Mouse (Mus musculus) telencephalon, adult 2 months (tissue): ENCODE data around the gene C87436.

Experiments
- DNase-seq: peaks from one replicate; pipeline ENCODE4 v3.0.0-alpha.2; 2011; ENCODE audit warnings: low read depth, low spot score

Gene C87436

GRCm38 (mm10) chr6:86426358-86426757 lies 11.8 kb upstream of the C87436 start, which contains the start of gene Gm44790:
Gene Gm44790, plus strand, starts transcription at chr6:86426658.
- DNase-seq: no peak

GRCm38 (mm10) chr6:86431531-86431930 lies 6.6 kb upstream of the C87436 start:
- no peak for DNase-seq

- no peak for DNase-seq
These were observed 4.5 kb upstream of the C87436 start for GRCm38 (mm10) chr6:86433696-86434095.

- DNase-seq: peak; percentile 22
These were observed 463 bp upstream of the C87436 start for GRCm38 (mm10) chr6:86437711-86438110.

GRCm38 (mm10) chr6:86439119-86439496 lies 934 bp downstream of the C87436 start:
- no peak for DNase-seq

GRCm38 (mm10) chr6:86439531-86439930 lies 1.4 kb downstream of the C87436 start:
- DNase-seq: no peak

DNA sequence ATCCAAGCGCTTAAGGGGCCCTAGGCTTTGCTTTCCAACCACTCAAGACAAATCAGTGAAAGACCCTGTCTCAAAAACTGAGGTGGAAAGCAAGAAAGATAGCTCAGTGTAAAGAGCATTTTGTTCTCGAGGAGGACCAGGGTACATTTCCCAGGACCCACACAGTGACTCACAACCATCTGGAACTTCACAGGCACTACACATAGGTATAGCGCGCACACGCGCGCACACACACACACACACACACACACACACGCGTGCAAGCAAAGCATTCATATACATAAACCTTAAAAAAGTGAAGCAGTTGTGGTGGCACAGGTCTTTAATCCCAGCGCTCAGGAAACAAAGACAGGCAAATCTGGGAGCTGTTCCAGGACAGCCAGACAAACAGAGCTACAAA lies 3.4 kb downstream of the C87436 start:
- DNase-seq: no peak

DNA sequence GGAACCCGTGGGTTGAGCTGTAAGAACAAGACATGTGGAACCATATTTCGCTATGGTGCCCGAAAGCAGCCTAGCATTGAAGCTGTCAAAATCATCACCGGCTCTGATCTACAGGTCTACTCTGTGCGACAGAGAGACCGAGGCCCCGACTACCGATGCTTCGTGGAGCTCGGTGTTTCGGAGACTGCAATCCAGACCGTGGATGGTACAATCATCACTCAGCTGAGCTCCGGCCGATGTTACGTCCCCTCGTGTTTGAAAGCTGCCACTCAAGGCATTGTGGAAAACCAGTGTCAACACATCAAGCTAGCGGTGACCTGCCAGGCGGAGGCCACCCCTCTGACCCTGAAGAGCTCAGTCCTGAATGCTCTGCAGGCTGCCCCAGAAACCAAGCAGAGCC lies 7.4 kb downstream of the C87436 start:
- no peak for DNase-seq

DNA sequence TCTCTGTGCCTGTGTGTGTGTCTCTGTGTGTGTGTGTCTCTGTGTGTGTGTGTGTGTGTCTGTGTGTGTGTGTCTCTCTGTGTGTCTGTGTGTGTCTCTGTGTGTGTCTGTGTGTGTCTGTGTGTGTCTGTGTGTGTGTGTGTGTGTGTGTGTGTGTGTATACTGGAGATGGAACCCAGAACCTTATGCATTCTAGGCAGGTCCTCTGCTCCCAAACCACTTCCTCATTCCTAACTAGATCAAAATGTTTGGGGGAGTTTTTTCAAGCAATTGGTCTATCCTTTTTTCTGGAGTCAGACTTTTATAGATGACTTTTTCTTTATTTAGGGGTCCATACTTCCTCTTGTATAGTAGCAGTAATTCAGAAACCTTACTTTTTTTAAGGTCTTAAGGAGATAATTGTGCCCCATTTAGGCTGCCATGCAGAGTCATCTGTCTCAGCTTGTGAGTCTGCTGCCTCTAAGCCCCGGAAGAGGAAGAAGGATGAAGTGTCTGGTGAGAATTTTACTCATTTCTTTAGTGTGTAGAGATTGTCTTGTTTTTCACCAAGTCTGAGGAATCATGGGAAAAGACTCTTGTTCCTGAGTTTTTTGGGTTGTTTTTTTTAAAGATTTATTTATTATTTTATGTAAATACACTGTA lies 8.9 kb downstream of the C87436 start:
- no peak for DNase-seq

DNA sequence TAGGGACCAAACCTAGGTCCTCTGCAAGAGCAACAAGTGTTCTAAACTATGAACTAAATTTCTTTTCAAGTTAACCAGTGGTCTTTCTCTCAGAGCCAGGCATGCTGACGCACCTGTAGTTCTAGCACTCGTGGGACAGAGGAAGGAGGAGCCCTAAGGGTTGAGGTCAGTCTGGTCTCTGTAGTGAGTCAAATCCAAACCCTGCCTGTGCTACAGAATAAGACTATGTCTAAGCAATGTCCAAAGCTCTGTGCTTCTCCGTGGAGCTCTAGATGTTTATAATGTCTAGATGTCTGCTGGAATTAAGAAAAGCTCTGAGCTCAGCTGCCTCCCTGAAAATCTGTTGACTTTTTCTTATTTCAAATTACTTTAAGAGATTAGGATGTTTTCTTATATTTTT lies 18.6 kb downstream of the C87436 start:
- no peak for DNase-seq

GRCm38 (mm10) chr6:86463079-86463478 lies 24.9 kb downstream of the C87436 start:
- DNase-seq: no peak

DNA sequence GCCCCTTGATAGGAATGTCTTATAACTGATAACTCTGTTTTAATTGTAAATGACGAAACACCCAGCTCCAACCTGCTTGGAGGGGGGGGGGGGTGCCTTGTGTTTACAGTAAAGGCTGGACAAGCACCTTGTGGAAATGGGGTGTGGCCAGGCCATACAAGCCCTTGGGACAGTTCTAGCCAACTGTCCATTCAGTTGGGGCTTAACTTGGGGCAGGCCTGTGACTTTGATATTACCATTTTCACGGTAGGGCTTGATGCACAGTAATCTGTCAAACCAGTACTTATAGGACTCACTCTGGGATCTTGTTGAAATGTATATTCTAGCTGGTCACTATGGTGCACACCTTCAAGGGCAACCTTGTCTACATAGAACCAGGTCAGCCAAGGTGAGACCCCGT lies 33.1 kb downstream of the C87436 start:
- no peak for DNase-seq

DNA sequence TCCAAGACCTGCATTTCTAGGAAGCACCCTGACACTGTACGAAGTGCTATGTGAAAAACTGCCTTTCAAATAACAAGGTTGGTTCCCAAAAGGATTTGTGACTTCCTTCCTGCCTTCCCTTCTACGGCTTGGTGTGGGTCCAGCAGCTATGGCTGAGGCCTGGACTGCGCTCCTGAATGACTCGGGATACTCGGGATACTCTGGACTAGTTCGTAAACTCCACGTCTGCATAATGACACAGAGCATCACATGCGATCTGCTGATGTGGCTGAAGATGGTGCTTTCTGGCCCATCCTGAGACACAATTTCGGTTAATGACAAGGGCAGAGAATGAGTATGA lies 33.6 kb downstream of the C87436 start:
- DNase-seq: no peak

DNA sequence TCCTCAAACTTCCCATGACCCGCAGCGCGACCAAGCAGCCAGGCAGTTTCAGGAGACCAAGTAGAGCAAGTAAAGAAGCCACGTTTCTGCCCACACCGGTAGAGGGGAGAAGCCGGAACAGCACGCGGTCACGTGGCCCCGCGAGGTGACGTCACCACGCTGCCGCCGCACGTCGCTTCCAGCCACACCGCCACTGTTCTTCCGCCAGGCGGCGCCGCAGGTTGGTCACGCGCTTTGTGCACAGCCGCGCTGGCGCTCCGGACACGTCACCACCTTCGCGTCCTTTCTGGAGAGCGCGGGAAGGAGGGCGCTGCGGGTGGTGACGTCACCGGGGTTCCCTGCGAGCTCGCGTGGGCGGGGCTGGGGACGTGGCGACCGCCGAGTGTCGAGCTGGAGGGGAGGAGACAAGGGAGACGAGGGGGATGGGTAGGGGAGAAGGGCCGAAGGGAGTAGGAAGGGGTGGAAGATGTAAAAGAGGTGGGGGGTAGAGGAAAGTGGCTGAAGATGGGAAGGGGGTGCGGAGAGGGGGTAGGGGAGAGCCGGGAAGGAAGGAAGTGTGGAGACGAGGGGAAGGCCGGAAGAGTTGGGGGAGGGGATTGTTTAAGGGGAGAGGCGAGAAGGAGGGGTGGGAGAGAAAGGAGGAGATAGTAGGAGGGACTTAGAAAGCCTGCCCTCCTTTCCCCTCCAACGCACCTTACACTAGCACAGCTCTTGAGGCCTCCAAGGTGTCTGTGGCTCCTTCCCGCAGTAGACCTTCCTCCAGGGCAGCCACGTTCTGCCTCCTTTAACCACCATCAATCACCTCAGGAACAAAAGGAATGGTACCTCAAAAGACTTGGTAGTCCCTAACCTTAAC lies 34.2 kb downstream of the C87436 start:
- DNase-seq: peak; percentile 96

DNA sequence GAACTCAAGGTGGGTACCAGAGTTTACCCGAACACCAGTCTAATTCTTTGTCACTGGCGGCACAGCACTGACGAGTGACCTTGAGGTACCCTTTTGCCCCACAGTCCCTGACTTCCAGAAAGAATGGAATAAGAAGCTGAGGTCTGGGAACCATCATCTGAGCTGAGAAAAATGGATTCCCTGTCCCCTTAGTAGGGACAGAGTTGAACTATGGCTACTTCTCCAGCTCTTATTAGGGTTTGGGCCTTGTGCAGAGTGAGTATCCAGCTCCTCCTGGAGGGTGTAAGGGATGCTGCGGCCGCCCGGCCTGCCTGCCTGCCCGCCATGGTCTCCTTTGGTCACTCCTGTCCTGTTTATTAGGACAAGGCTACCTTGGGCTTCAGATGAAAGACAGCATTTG lies 34.9 kb downstream of the C87436 start:
- DNase-seq: no peak

GRCm38 (mm10) chr6:86474072-86474471 lies 35.9 kb downstream of the C87436 start:
- DNase-seq: no peak

- DNase-seq: no peak
These were observed 36.5 kb downstream of the C87436 start for GRCm38 (mm10) chr6:86474646-86475181.

GRCm38 (mm10) chr6:86475462-86476167 lies 37.4 kb downstream of the C87436 start:
- DNase-seq: no peak

DNA sequence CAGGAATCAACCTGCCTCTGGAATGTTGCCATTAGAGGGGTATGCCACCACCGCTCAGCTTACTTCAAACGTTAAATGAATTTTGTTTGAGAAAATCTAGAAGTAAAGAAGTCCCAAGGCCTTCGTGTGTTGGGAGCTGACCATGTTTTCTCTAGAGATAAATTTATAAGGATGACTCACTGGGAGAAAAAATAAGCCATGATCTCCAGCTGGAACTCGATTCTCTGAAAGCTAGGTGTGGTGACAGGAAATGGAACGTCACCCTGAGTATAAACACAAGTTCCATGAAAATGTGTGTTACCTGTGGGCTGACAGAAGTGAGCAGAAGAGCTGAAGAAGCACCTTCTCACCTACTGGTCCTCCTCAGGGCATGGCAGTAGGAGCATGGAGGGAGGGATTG lies 38.8 kb downstream of the C87436 start:
- DNase-seq: no peak

DNA sequence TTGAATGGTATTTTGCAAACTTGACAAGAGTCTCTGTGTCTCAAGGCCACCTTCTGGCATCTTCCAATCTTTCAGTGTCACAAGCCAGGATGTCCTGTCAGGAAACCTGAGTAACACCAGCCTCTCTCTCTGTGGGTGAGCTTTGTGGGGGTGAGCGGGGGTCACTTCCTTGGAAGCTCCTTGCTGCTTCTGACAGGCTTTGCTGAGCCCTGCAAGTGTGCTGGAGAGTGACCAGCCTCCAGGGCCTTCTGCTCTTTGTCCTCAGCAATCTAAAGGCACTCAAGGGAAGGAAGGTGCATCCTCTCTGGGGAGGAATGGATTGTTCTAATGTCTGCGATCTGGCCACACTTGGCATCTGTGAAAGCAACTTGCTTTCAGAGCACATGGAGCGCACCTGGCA lies 41.1 kb downstream of the C87436 start:
- no peak for DNase-seq

DNA sequence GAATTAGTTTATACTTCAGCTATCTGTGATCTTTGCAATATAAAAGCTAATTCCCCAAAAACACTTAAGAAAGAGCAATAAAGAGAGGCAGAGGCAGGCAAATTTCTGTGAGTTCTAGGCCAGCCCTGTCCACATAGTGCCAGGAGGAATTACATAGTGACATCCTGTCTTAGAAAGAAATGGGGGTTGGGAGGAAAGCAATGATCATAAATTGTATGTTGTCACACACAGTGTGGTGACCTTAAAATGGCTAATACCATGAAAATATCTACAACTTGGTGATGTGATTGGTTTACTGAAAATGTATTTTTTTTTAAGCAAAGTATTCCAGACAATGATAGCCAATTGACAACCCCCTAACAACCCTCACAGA lies 41.6 kb downstream of the C87436 start:
- no peak for DNase-seq

DNA sequence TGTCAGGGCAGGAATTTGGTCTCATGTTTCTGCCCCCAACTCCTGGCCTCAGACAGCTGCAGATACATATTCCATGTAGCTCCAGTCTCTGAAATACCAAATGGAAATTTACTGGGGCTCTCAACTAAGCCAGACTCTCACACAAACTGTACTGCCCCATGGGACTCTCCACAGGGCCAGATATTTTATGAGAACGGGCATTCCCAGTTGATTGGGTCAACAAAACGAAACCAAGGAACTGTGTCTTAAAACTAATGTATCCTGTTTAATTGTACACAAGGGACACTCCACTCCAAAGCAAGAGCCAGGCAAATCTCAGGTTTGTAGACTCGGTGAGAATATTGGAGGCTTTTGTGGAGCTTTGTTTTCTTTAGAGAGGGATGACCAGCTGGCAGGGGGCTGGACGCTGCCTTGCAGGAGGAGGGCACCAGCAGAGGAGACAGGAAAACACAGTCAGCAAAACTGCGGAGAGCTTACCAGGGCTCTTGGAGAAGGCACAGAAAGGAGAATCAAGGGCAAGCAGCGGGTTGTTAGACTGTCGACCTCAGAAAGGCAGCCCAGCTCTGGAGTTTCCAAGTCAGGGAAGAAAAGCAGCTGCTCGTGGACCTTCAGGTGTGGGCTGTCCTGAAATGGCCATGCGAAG lies 42.1 kb downstream of the C87436 start:
- no peak for DNase-seq
